Mouse (Mus musculus) A20 (cell line): ENCODE data around the gene Hist1h3g.

ENCODE experiments used
- DNase-seq: peaks from one replicate; pipeline ENCODE4 v3.0.0-alpha.2; 2011; ENCODE audit warnings: low read depth, low spot score

Hist1h3g gene

GRCm38 (mm10) chr13:23515281-23515680, 19.9 kb upstream of the Hist1h3g start:
- no peak for DNase-seq

GRCm38 (mm10) chr13:23515826-23516620, 19.2 kb upstream of the Hist1h3g start:
- no peak for DNase-seq

GRCm38 (mm10) chr13:23516822-23517602, 18.2 kb upstream of the Hist1h3g start:
- peak; percentile 87 for DNase-seq

- DNase-seq: peak; percentile 93
Observed at GRCm38 (mm10) chr13:23517603-23518294, 17.5 kb upstream of the Hist1h3g start.

- no peak for DNase-seq
Observed at GRCm38 (mm10) chr13:23518295-23518603, 17.0 kb upstream of the Hist1h3g start.

- peak; percentile 90 for DNase-seq
Observed at GRCm38 (mm10) chr13:23518885-23519284, 16.3 kb upstream of the Hist1h3g start.

- DNase-seq: peak; percentile 87
Observed at GRCm38 (mm10) chr13:23519416-23519815, 15.8 kb upstream of the Hist1h3g start.

- DNase-seq: peak; percentile 86
Observed at GRCm38 (mm10) chr13:23521703-23522102, 13.5 kb upstream of the Hist1h3g start.

GRCm38 (mm10) chr13:23523976-23524375, 11.2 kb upstream of the Hist1h3g start:
- no peak for DNase-seq

- peak; percentile 88 for DNase-seq
Observed at GRCm38 (mm10) chr13:23524654-23525053, 10.6 kb upstream of the Hist1h3g start.

- DNase-seq: peak; percentile 88
Observed at GRCm38 (mm10) chr13:23525901-23526300, 9.3 kb upstream of the Hist1h3g start.

- DNase-seq: peak; percentile 92
Observed at GRCm38 (mm10) chr13:23526312-23526711, 8.9 kb upstream of the Hist1h3g start.

- peak; percentile 14 for DNase-seq
Observed at GRCm38 (mm10) chr13:23529005-23529404, 6.2 kb upstream of the Hist1h3g start.

- DNase-seq: no peak
Observed at GRCm38 (mm10) chr13:23529480-23530165, 5.6 kb upstream of the Hist1h3g start.

- DNase-seq: peak; percentile 85
Observed at GRCm38 (mm10) chr13:23530181-23530900, 4.9 kb upstream of the Hist1h3g start.

GRCm38 (mm10) chr13:23530901-23531875, 4.0 kb upstream of the Hist1h3g start, which contains the start of gene Hist1h4h:
Hist1h4h (plus strand) TSS chr13:23531050.
- peak; percentile 97 for DNase-seq

- peak; percentile 74 for DNase-seq
Observed at GRCm38 (mm10) chr13:23532262-23533075, 2.8 kb upstream of the Hist1h3g start.

- DNase-seq: peak; percentile 94
Observed at GRCm38 (mm10) chr13:23533560-23534367, 1.5 kb upstream of the Hist1h3g start, which contains the start of gene Hist1h2af. Hist1h2af (plus strand) TSS chr13:23533906.
